Mouse (Mus musculus) neural tube, embryonic 15.5 days (tissue): Measurements from ENCODE around the gene Kif17. TPM values are rescaled to one million over a fixed set of nuclear protein-coding genes. Genes with fewer than 3 reads are reported as not detected.

Source experiments
- ATAC-seq: fragments of 200-750 bp; cut with Nextera tagmentation; 2 replicates; pipeline ENCODE4 v1.8.0; 2017; ENCODE audit warnings: mild to moderate bottlenecking, moderate TSS enrichment, moderate library complexity; ENCODE audit not compliant: low FRiP score
- H3K27ac ChIP-seq: fragments of 300-500 bp; sonication (generic); replicated peaks from 2 replicates; pipeline ENCODE4 v1.5.1; 2015; ENCODE audit warnings: mild to moderate bottlenecking, inconsistent platforms
- H3K27me3 ChIP-seq: fragments of 300-500 bp; sonication (generic); replicated peaks from 2 replicates; pipeline ENCODE4 v1.6.1; 2015; ENCODE audit warnings: inconsistent platforms
- H3K36me3 ChIP-seq: fragments of 300-500 bp; sonication (generic); 2 replicates; pipeline ENCODE4 v1.6.1; 2015; ENCODE audit warnings: inconsistent platforms
- H3K4me1 ChIP-seq: fragments of 300-500 bp; sonication (generic); 2 replicates; pipeline ENCODE4 v1.6.1; 2015; ENCODE audit warnings: inconsistent platforms
- H3K4me2 ChIP-seq: fragments of 300-500 bp; sonication (generic); 2 replicates; pipeline ENCODE4 v1.6.1; 2015; ENCODE audit warnings: inconsistent platforms, mild to moderate bottlenecking, moderate library complexity
- H3K4me3 ChIP-seq: fragments of 300-500 bp; sonication (generic); replicated peaks from 2 replicates; pipeline ENCODE4 v1.5.1; 2015; ENCODE audit warnings: mild to moderate bottlenecking, inconsistent platforms
- H3K9ac ChIP-seq: fragments of 300-500 bp; sonication (generic); replicated peaks from 2 replicates; pipeline ENCODE4 v1.6.1; 2015; ENCODE audit warnings: mild to moderate bottlenecking, inconsistent platforms
- H3K9me3 ChIP-seq: fragments of 300-500 bp; sonication (generic); replicated peaks from 2 replicates; pipeline ENCODE4 v1.6.1; 2016; ENCODE audit warnings: inconsistent platforms
- WGBS: fragments of 180-500 bp; shearing (Covaris S2); methylation state at CpG from one replicate; pipeline ENCODE4 v1.1.7; 2015; ENCODE audit warnings: mixed read lengths; 5-methylcytosine and 5-hydroxymethylcytosine counted together
- microRNA-seq: library from miRNA; unstranded; fragments of <30 nt; microRNA quantifications from one replicate; pipeline ENCODE4, GENCODE M21; 2017
- polyA plus RNA-seq: library from polyadenylated mRNA; unstranded; fragments of >200 nt; fragmentation: Nextera tagmentation; extraction: Ambion mirVana; gene quantifications from 2 replicates; pipeline ENCODE4 v1.2.1, GENCODE M21; 2015

The Kif17 gene
- polyA plus RNA-seq, 1 experiment from 2014 or later: 5.2 TPM

- 40% methylated on average over 10 of the region's 10 CpGs for WGBS
- Histone ChIP-seq H3K27me3 (no peaks in the 10 kb centered on the region), H3K4me2 (no peak overlapping the region), H3K4me1 (peaks cover 9% of the 10 kb centered on the region), H3K36me3 (no peaks in the 10 kb centered on the region), H3K9ac (no peak overlapping the region), H3K27ac (no peak overlapping the region; the same call in 1 of the 2 replicates), H3K9me3 (no peaks in the 10 kb centered on the region), H3K4me3 (no peak overlapping the region)
- ATAC-seq: no peak
Measured at GRCm38 (mm10) chr4:138343341-138343837, 93.2 kb downstream of the Kif17 start.

- H3K27me3 ChIP-seq: no peaks in the 10 kb centered on the region
- ATAC-seq: no peak
- no peak overlapping the region for H3K4me2 ChIP-seq
- H3K36me3 ChIP-seq: no peaks in the 10 kb centered on the region
- no peaks in the 10 kb centered on the region for H3K9me3 ChIP-seq
- H3K4me3 ChIP-seq: no peak overlapping the region
- 57% methylated on average over 9 of the region's 9 CpGs for WGBS
- H3K27ac ChIP-seq: no peak overlapping the region
- peaks cover 9% of the 10 kb centered on the region for H3K4me1 ChIP-seq
- H3K9ac ChIP-seq: no peak overlapping the region
Measured at GRCm38 (mm10) chr4:138344891-138345545, 94.8 kb downstream of the Kif17 start.

GRCm38 (mm10) chr4:138347280-138347679, 97.0 kb downstream of the Kif17 start:
- no peak overlapping the region for H3K4me3 ChIP-seq
- H3K9ac ChIP-seq: no peak overlapping the region
- no peaks in the 10 kb centered on the region for H3K36me3 ChIP-seq
- WGBS: 65% methylated on average over 1 of the region's 1 CpGs
- H3K27ac ChIP-seq: no peak overlapping the region
- H3K27me3 ChIP-seq: no peaks in the 10 kb centered on the region
- no peak overlapping the region for H3K4me2 ChIP-seq
- no peaks in the 10 kb centered on the region for H3K9me3 ChIP-seq
- H3K4me1 ChIP-seq: peaks cover 9% of the 10 kb centered on the region
- ATAC-seq: no peak

GRCm38 (mm10) chr4:138348716-138349115, 98.5 kb downstream of the Kif17 start:
- no peak overlapping the region for H3K4me3 ChIP-seq
- H3K4me1 ChIP-seq: peaks cover 1% of the 10 kb centered on the region; the same call in 1 of the 2 replicates
- H3K9ac ChIP-seq: no peak overlapping the region
- WGBS: 80% methylated on average over 7 of the region's 7 CpGs
- no peak overlapping the region for H3K27ac ChIP-seq
- ATAC-seq: no peak
- H3K9me3 ChIP-seq: no peaks in the 10 kb centered on the region
- H3K36me3 ChIP-seq: no peaks in the 10 kb centered on the region
- H3K27me3 ChIP-seq: no peaks in the 10 kb centered on the region
- H3K4me2 ChIP-seq: no peak overlapping the region

Small RNAs within 50 kb of the gene (microRNA-seq; reads per million reads assigned to microRNA genes)
- gene Gm27646 (not detected), gene Mir7019 (2.1 reads per million, percentile 6 among the genes with 10 or more reads in this experiment)

Other genes starting within 250 kb of the Kif17 start
- 157 and 167 TPM in 2 replicates for gene Hp1bp3, start 34.1 kb upstream of the Kif17 start, polyA plus RNA-seq
- 17.0 and 19.9 TPM in 2 replicates for gene Sh2d5, start within 50 bp of the Kif17 start, polyA plus RNA-seq
- gene Ddost, start 54.3 kb downstream of the Kif17 start, polyA plus RNA-seq: 217 and 246 TPM in 2 replicates
- gene Pink1, start 75.9 kb downstream of the Kif17 start, polyA plus RNA-seq: 87.9 and 103 TPM in 2 replicates
- 10.1 and 11.9 TPM in 2 replicates for gene Cda, start 117.6 kb downstream of the Kif17 start, polyA plus RNA-seq
- gene Fam43b, start 146.1 kb downstream of the Kif17 start, polyA plus RNA-seq: 13.9 and 14.3 TPM in 2 replicates
- 20.0 and 21.8 TPM in 2 replicates for gene Mul1, start 184.2 kb downstream of the Kif17 start, polyA plus RNA-seq
- gene Camk2n1, start 203.9 kb downstream of the Kif17 start, polyA plus RNA-seq: 18.9 and 23.1 TPM in 2 replicates